Mouse (Mus musculus): ENCODE measurements at regions not wholly inside any gene's neighbourhood (a gene's known extent, or its start where the extent isn't known, plus 50 kb on each side); places are given as distances from the start of the nearest gene placed in this dataset.
A peak's percentile ranks its signal among the peaks of the same experiment; 100 is the strongest.

- DNase-seq (ENCODE audit: low spot score in 2 of 2): no peak
Observed at GRCm38 (mm10) chr4:12769092-12769491, 597.3 kb upstream of the Fam92a start.

DNA sequence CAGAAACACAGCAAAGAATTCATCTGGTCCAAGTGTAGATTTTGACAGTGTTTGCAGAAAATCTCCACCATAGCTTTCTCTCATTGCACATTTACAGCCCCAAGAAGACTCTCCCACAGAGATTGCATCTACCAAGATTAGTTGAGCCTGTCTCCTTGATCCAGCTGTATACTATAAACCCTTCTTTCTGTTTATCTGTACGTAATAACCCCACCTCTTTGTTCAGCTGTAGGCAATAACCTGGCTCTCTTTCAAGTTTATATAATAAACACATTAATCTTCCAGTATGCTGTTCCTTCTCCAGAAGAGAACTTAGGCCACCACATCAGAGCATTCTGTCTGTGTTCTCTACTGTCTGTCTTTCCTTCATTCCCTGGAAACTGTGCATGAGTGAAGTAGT is 594.9 kb upstream of the Fam92a start:
- no peak for DNase-seq (ENCODE audit: low spot score in 2 of 2)

DNA sequence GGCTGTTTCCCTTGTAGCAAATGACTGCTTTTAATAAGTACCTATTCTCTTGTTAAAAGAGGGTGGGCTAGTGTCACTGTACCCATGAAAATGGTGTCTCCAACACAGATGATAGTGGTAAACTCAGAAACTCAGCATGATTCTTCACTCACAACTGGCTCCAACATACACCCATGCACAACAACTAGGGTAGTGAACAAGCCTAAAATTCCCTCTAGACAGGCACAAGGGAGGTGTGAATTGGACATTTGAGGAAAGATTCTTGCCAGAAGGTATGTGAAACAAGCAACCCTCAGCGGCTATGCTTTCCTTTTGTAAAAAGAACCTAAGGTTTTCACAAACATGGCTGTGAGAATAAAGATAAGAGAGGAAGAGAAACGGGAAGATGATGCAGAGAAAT is 579.0 kb upstream of the Fam92a start:
- no peak for DNase-seq (ENCODE audit: low spot score in 2 of 2)

DNA sequence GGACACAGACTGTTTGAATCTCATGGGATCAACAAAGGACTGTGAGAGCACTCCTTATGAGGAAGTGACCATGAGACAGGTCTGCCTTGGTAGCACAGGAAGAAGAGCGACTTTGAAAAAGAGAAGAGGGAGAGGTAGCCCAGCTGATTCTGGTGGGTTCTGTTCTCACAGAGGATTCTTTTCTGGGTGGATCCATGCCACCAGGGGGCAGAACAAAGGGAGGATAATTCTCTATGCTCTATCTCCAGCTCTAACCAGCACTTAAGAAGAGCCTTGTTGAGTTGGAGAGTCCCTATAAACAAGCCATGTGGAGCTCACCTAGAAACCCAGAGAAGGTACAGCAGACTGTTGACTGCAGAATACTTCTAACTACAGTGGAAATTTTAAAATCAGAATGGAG is 578.1 kb upstream of the Fam92a start:
- no peak for DNase-seq (ENCODE audit: low spot score in 2 of 2)

GRCm38 (mm10) chr4:12743714-12744327 is 572.0 kb upstream of the Fam92a start:
- DNase-seq (ENCODE audit: low spot score in 2 of 2): no peak

GRCm38 (mm10) chr4:12736411-12736810 is 564.6 kb upstream of the Fam92a start:
- DNase-seq (ENCODE audit: low spot score in 2 of 2): no peak

GRCm38 (mm10) chr4:12700189-12700588 is 528.4 kb upstream of the Fam92a start:
- DNase-seq (ENCODE audit: low spot score in 2 of 2): no peak

- no peak for DNase-seq (ENCODE audit: low spot score in 2 of 2)
Observed at GRCm38 (mm10) chr4:12677814-12678213, 506.0 kb upstream of the Fam92a start.

- no peak for DNase-seq (ENCODE audit: low spot score in 2 of 2)
Observed at GRCm38 (mm10) chr4:12671399-12671798, 499.6 kb upstream of the Fam92a start.

GRCm38 (mm10) chr4:12663176-12663575 is 491.4 kb upstream of the Fam92a start:
- DNase-seq (ENCODE audit: low spot score in 2 of 2): no peak

GRCm38 (mm10) chr4:12662683-12663082 is 490.9 kb upstream of the Fam92a start:
- no peak for DNase-seq (ENCODE audit: low spot score in 2 of 2)

DNA sequence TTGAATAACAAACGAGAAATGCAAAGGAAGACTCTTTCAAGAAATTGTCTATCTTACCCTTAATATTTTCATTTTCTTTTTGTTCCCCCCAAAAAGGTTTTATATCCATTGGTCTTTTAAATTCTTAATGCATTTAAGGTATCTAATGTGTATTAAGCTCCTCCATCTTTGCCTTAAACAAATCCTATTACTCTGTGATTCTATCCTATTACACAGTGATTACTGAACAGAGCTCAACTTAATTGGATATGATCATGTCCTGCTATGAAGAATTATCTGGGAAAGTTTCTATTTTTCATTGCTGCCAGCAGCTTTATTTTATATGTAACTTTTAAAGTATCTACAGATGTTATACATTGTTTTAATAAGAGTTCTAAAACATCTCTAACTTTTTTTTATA is 487.3 kb upstream of the Fam92a start:
- no peak for DNase-seq (ENCODE audit: low spot score in 2 of 2)

DNA sequence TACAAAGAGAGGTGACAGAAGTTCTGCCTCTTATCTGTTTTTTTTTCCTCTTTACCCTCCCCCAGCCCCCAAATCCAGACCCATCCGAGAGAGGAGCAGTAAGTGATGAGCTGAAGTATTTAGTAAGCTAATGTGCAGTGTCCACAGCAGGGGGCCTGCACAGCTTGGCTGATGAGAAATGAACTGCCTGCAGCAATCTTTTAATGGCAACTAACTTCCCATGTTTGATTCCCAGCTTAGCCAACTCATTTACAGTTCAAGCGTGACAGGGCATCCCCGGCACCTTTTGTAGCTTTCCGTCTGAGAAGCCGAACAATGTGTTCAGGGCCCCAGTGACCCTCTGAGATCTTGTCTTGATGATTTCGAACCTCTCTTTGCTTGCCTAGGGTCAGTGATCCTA is 486.8 kb upstream of the Fam92a start:
- DNase-seq (ENCODE audit: low spot score in 2 of 2): no peak

GRCm38 (mm10) chr4:12657820-12658219 is 486.0 kb upstream of the Fam92a start:
- no peak for DNase-seq (ENCODE audit: low spot score in 2 of 2)

DNA sequence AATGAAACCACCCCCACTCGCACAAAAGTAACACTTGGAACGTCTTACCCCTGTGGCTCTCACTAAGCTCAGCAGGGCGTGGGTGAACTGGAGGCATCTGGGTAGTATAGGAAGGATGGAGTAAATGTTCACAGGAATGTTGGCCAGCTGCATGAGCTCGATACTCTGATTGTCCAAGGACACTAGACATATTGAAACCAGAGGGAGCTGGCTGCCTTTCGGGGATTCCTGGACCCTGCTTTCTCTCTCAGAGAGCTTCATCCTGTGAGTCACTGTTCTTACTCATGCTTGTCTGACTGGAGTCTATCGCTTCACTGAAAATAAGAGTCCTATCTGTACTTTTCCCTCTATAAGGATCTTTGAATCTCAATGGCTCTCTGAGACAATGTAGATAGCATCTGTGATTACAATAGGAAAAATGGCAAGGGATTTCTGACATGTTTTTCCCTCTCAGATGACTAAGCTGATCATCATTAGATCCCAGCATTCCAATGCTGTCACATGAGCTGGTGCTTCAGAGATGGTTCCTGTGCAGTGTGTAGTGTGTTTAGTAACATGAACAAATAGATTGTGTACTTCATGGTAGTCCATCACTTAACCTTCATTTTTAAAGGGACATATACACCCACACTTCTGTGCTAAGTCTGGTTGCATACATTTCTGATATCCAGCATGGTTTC is 485.2 kb upstream of the Fam92a start:
- DNase-seq (ENCODE audit: low spot score in 2 of 2): peak; percentile 10 to 21

- no peak for DNase-seq (ENCODE audit: low spot score in 2 of 2)
Observed at GRCm38 (mm10) chr4:12655457-12656228, 483.8 kb upstream of the Fam92a start.

GRCm38 (mm10) chr4:12654568-12655456 is 483.0 kb upstream of the Fam92a start:
- DNase-seq (ENCODE audit: low spot score in 2 of 2): no peak

- no peak for DNase-seq (ENCODE audit: low spot score in 2 of 2)
Observed at GRCm38 (mm10) chr4:12647732-12648131, 475.9 kb upstream of the Fam92a start.

DNA sequence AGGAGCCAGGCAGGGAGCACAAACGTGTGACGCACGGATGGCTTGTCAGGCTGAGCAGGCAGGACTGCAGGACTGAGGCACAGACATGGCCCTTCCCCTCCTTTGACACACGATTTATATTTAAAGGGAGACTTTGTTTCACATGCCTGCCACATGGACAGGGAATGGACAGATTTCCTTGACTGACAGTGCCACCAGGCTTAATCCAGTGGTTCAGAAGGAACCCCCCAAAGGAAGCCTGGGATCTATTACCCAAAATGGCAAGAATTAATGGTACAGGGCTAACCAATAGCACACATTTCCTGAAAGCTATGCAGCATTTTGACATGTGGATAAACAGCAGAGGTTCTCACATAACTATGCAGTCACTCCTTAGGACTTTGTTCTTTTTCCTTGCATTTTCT is 470.7 kb upstream of the Fam92a start:
- no peak for DNase-seq (ENCODE audit: low spot score in 2 of 2)

DNA sequence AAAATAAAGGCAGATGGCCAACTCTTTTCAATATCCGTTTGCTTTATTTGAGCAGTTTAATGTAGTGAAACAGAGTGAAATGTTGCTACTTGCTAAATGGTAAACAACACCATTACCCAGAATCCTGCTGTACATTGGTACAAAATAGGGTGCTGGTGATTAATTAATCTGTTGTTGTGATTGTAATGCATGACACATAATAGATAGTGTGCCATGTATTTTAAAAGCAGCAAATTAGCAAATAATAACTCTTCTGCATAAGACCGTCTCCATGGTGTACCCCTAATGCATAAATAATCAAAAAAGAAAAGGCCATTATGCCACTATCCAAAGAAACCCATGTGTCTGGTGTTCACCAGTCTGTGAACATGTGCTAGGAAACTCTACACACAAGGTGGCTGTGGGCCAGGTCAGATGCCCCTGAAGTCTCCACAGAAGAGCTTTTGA is 457.6 kb upstream of the Fam92a start:
- DNase-seq (ENCODE audit: low spot score in 2 of 2): no peak

DNA sequence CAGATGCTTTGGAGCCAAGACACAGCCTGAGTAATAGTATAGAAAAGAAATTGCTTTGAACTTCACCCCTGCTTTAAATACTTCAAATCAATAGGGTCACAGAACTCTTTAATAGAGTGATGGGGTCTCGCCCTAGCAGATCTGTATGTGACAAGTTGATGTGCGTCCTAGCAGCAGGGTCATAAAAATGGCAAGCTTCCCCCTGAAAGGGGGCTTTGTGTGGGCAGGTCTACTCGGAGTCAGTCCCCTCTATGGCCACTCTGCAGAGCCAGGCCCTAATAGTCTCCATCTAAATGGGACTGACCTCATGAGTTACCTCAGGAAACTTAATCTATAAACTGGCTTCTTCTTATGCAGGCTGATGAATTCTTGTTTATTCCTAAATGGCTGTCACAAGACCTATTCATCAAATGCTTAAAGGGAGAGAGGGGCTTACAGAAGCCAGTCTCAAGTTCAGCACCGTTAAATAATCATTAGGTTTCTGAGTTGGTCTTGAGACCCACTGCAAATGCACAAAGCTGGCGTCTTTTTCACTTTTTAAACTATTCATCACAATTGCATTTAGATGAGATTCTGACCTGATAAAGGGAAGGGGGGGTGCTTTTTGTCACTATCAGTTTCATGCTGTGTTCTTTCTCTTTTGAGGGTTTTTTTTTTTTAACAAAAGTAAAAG is 457.0 kb upstream of the Fam92a start:
- no peak for DNase-seq (ENCODE audit: low spot score in 2 of 2)
